Mouse (Mus musculus) left cerebral cortex, postnatal 25 days (tissue): ENCODE data around the gene Fbrs. TPM values are rescaled to one million over a fixed set of nuclear protein-coding genes. Genes with fewer than 3 reads are reported as not detected.
"Not testable (repeated sequence)": the region's sequence is repeated elsewhere in the genome, so short reads cannot be mapped to it uniquely, and the experiment has no call there.

Experiments used
- DNase-seq, 2 experiments: peaks; one replicate each; pipeline ENCODE4 v3.0.0; 2022; ENCODE audit warnings: low spot score in 2 of 2, mixed read lengths in 1 of 2
- intact Hi-C: fragments of 180-260 bp; cut with DNase I; formaldehyde crosslinking; loops from one replicate; pipeline ENCODE4 v1.15.1; 2025
- total RNA-seq, 2 experiments: library from RNA; stranded (reverse); gene quantifications; 2 replicates each; pipeline ENCODE4 v1.2.3; 2021

The Fbrs gene
- total RNA-seq, result 10 to 100 TPM; 56.2 to 56.9 TPM

- intact Hi-C loops, result loop anchor here (1.0 kb wide), 1 partner anchor 34 kb away; no protein-coding TSS in a partner anchor
- DNase-seq, result peak; percentile 90 to 97
Observed at GRCm38 (mm10) chr7:127478635-127479317, at the start of gene Fbrs. TSS of gene Fbrs (plus strand) at chr7:127479199.

- intact Hi-C loops, result no loop called here
Observed at GRCm38 (mm10) chr7:127435206-127435605, 43.8 kb upstream of the Fbrs start.

GRCm38 (mm10) chr7:127437724-127438123 is 41.3 kb upstream of the Fbrs start:
- DNase-seq, result no peak
- intact Hi-C loops, result no loop called here

More at GRCm38 (mm10) chr7:127435206-127435605, 43.8 kb upstream of the Fbrs start:
- DNase-seq, result no peak

GRCm38 (mm10) chr7:127443976-127444375 is 35.0 kb upstream of the Fbrs start:
- intact Hi-C loops, result no loop called here
- DNase-seq, result no peak

- intact Hi-C loops, result loop anchor here (2.0 kb wide), 1 partner anchor 22 kb away; no protein-coding TSS in a partner anchor
- peak; percentile 93 to 98 for DNase-seq
Observed at GRCm38 (mm10) chr7:127448521-127449300, 30.3 kb upstream of the Fbrs start, which contains the start of gene Zfp689. TSS of gene Zfp689 (minus strand) at chr7:127449158.

GRCm38 (mm10) chr7:127449966-127450365 is 29.0 kb upstream of the Fbrs start:
- intact Hi-C loops, result loop anchor here (2.0 kb wide), 1 partner anchor 21 kb away; no protein-coding TSS in a partner anchor

GRCm38 (mm10) chr7:127453056-127453455 is 25.9 kb upstream of the Fbrs start:
- DNase-seq, result no peak
- intact Hi-C loops, result no loop called here

More at GRCm38 (mm10) chr7:127449966-127450365, 29.0 kb upstream of the Fbrs start:
- no peak for DNase-seq

GRCm38 (mm10) chr7:127454905-127455304 is 24.1 kb upstream of the Fbrs start:
- DNase-seq, result no peak
- intact Hi-C loops, result no loop called here

- DNase-seq, result not testable (repeated sequence)
Observed at GRCm38 (mm10) chr7:127458371-127459122, 20.5 kb upstream of the Fbrs start.

GRCm38 (mm10) chr7:127459311-127459710 is 19.7 kb upstream of the Fbrs start, which contains the start of gene Prr14:
TSS of gene Prr14 (plus strand) at chr7:127459611.
- intact Hi-C loops, DNase-seq: not testable (repeated sequence)

More at GRCm38 (mm10) chr7:127458371-127459122, 20.5 kb upstream of the Fbrs start:
- intact Hi-C loops, result not testable (repeated sequence)

GRCm38 (mm10) chr7:127465191-127465590 is 13.8 kb upstream of the Fbrs start:
- no peak for DNase-seq
- intact Hi-C loops, result no loop called here

- DNase-seq, intact Hi-C loops: not testable (repeated sequence)
Observed at GRCm38 (mm10) chr7:127465670-127466069, 13.3 kb upstream of the Fbrs start.

- intact Hi-C loops, result no loop called here
Observed at GRCm38 (mm10) chr7:127466606-127467005, 12.4 kb upstream of the Fbrs start.

GRCm38 (mm10) chr7:127470011-127470715 is 8.8 kb upstream of the Fbrs start:
- peak; percentile 14 to 31 for DNase-seq
- intact Hi-C loops, result loop anchor here (2.0 to 5.0 kb wide), 2 partner anchors 21 to 108 kb away; partner anchors contain the start of gene Zfp689

More at GRCm38 (mm10) chr7:127466606-127467005, 12.4 kb upstream of the Fbrs start:
- no peak for DNase-seq

GRCm38 (mm10) chr7:127470743-127471645 is 8.0 kb upstream of the Fbrs start:
- intact Hi-C loops, result loop anchor here (2.0 to 5.0 kb wide), 2 partner anchors 22 to 109 kb away; partner anchors contain the start of gene Zfp689
- peak; percentile 93 to 99 for DNase-seq

- intact Hi-C loops, result loop anchor here (2.0 to 5.0 kb wide), 2 partner anchors 23 to 109 kb away; partner anchors contain the start of gene Zfp689
- no peak for DNase-seq
Observed at GRCm38 (mm10) chr7:127471646-127472010, 7.4 kb upstream of the Fbrs start.

GRCm38 (mm10) chr7:127472060-127472459 is 6.9 kb upstream of the Fbrs start:
- intact Hi-C loops, result loop anchor here (5.0 kb wide), 1 partner anchor 110 kb away; no protein-coding TSS in a partner anchor
- DNase-seq, result peak; percentile 21 to 43

GRCm38 (mm10) chr7:127473705-127474104 is 5.3 kb upstream of the Fbrs start:
- intact Hi-C loops, result loop anchor here (5.0 kb wide), 1 partner anchor 111 kb away; no protein-coding TSS in a partner anchor
- DNase-seq, result no peak
